Mouse (Mus musculus) G1E (cell line): ENCODE results near the gene Ppme1.

ENCODE experiments used
- CTCF ChIP-seq: IDR thresholded peaks from 2 replicates; pipeline ENCODE4 v1.5.1; 2012; ENCODE audit warnings: low read depth, low read length, inconsistent platforms, mixed read lengths
- TAL1 ChIP-seq: conservative IDR thresholded peaks from 2 replicates; pipeline ENCODE4 v1.6.1; 2012; ENCODE audit warnings: low read depth, low read length, inconsistent platforms, mixed read lengths

DNA sequence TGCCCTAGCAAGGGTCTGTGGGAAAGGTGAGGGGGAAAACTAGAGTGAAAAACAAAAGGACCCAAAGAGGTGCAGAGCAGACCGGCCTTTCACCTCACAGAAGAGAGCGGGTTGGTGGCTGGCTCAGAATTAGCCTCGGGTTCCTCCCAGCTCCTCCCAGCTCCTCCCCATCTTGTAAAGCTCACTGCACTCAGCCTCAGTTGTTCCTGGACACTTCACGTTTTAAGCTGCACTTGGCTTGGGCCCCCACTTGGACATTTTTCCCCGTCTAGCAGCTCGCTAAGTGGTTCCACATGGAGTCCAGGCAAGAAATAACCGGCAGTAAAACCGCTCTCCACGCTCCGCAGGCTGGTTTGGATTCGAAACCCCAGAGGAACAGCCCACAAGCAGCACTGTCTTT lies 83.5 kb downstream of the Ppme1 start:
- TF ChIP-seq CTCF (no peak), TAL1 (no peak)
